Mouse (Mus musculus) G1E (cell line): Measurements from ENCODE around the gene Depp1.

Experiments
- CTCF ChIP-seq: IDR thresholded peaks from 2 replicates; pipeline ENCODE4 v1.5.1; 2012; ENCODE audit warnings: low read depth, low read length, inconsistent platforms, mixed read lengths
- GATA1 ChIP-seq: IDR thresholded peaks from 2 replicates; pipeline ENCODE4 v1.6.1; 2012; ENCODE audit warnings: borderline replicate concordance, low read length, inconsistent platforms, mixed read lengths
- POLR2AphosphoS5 ChIP-seq: IDR thresholded peaks from 2 replicates; pipeline ENCODE4 v1.6.1; 2012; ENCODE audit warnings: low read depth, low read length, inconsistent platforms; ENCODE audit not compliant: insufficient replicate concordance
- TAL1 ChIP-seq: conservative IDR thresholded peaks from 2 replicates; pipeline ENCODE4 v1.6.1; 2012; ENCODE audit warnings: low read depth, low read length, inconsistent platforms, mixed read lengths

DNA sequence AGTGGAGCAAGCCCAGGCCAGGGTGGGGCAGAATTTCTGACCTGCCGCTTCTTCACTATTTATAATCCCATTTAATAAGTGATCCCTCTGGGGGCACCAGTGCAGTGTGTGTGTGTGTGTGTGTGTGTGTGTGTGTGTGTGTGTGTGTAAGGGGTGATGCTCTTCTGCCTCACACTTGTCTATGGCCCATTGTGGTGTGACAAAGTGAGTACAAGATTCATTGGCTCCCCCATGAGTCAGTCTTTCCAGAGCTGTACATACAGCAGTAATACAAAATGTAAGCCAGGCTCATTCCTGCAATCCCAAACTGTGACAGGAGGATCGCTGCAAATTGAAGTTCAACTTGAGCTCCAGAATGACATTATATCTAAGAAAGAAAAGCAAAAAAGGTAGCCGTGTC, 14.4 kb downstream of the Depp1 start:
- no peak for TF ChIP-seq GATA1
- TF ChIP-seq CTCF: no peak
- no peak for TF ChIP-seq POLR2AphosphoS5
- no peak for TF ChIP-seq TAL1
